Mouse (Mus musculus): ENCODE measurements around the gene Ing3.

DNA sequence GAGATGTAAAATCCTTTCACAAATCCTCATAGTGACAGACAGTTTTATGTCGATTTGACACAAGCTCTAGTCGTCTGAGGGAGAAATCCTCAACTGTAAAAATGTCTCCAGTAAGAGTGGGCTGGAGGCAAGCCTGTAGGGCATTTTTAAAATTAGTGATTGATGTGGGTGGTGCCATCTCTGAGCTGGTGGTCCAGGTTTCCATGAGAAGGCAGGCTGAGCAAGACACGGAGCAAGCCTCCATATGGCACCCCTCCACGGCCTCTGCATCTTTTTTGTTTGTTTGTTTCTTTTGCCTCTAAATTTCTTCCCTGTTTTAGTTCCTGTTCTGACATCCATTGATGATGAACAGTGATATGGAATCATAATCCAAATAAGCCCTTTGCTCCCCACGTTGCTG, 63.1 kb downstream of the Ing3 start:
- TF ChIP-seq CTCF (IDR thresholded peaks at IDR 0.05) (no peak), EP300 (IDR thresholded peaks at IDR 0.05) (no peak)

Measured in lung, postnatal 0 days (tissue).